Mouse (Mus musculus) liver, postnatal 0 days (tissue): ENCODE measurements at regions not wholly inside any gene's neighbourhood (a gene's known extent, or its start where the extent isn't known, plus 50 kb on each side); places are given as distances from the start of the nearest gene placed in this dataset.

Experiments used
- ATAC-seq: fragments of 200-750 bp; cut with Nextera tagmentation; 2 replicates; pipeline ENCODE4 v1.8.0; 2017; ENCODE audit warnings: mild to moderate bottlenecking, moderate library complexity
- DNase-seq: peaks from one replicate; pipeline ENCODE4 v3.0.0-alpha.2; 2016
- H3K27ac ChIP-seq: fragments of 300-500 bp; sonication (generic); 2 replicates; pipeline ENCODE4 v1.5.1; 2014; ENCODE audit warnings: antibody characterized with exemption, moderate library complexity, mild to moderate bottlenecking, low read depth
- H3K27me3 ChIP-seq: fragments of 300-500 bp; sonication (generic); 2 replicates; pipeline ENCODE4 v1.6.1; 2014; ENCODE audit warnings: low read length, control low read depth, mixed read lengths; ENCODE audit not compliant: insufficient read depth
- H3K36me3 ChIP-seq: fragments of 300-500 bp; sonication (generic); replicated peaks from 2 replicates; pipeline ENCODE4 v1.6.1; 2014; ENCODE audit warnings: mild to moderate bottlenecking, control low read depth, low read length, moderate library complexity, mixed read lengths; ENCODE audit not compliant: insufficient read depth
- H3K4me1 ChIP-seq: fragments of 300-500 bp; sonication (generic); 2 replicates; pipeline ENCODE4 v1.6.1; 2014; ENCODE audit warnings: antibody characterized with exemption, mild to moderate bottlenecking, control low read depth; ENCODE audit not compliant: insufficient read depth
- H3K4me2 ChIP-seq: fragments of 300-500 bp; sonication (generic); 2 replicates; pipeline ENCODE4 v1.6.1; 2014; ENCODE audit warnings: low read depth, mild to moderate bottlenecking, low read length, moderate library complexity, mixed read lengths
- H3K4me3 ChIP-seq: fragments of 300-500 bp; sonication (generic); 2 replicates; pipeline ENCODE4 v1.5.1; 2014; ENCODE audit warnings: low read depth, low read length
- H3K9ac ChIP-seq: fragments of 300-500 bp; sonication (generic); replicated peaks from 2 replicates; pipeline ENCODE4 v1.6.1; 2014; ENCODE audit warnings: mild to moderate bottlenecking, moderate library complexity
- H3K9me3 ChIP-seq: fragments of 300-500 bp; sonication (generic); 2 replicates; pipeline ENCODE4 v1.6.1; 2016; ENCODE audit warnings: mild to moderate bottlenecking, control low read depth, low read length, mixed read lengths
- CTCF ChIP-seq: sonication (generic); IDR thresholded peaks from 2 replicates; pipeline ENCODE4 v1.5.1; 2016; ENCODE audit warnings: antibody characterized with exemption, low read depth
- EP300 ChIP-seq: IDR thresholded peaks from 2 replicates; pipeline ENCODE4 v1.6.1; 2016; ENCODE audit warnings: antibody characterized with exemption, low read depth, mild to moderate bottlenecking
- WGBS: fragments of 180-500 bp; shearing (Covaris S2); extraction: QIAGEN DNeasy Blood & Tissue Kit; methylation state at CpG from one replicate; pipeline ENCODE4 v1.1.7; 2014; ENCODE audit not compliant: insufficient replicate concordance; 5-methylcytosine and 5-hydroxymethylcytosine counted together

GRCm38 (mm10) chr1:79921333-79921732 is 60.4 kb upstream of the Serpine2 start:
- WGBS = 74% methylated on average over 3 of the region's 3 CpGs
- no peaks in the 10 kb centered on the region for H3K4me1 ChIP-seq
- no peak overlapping the region for H3K4me2 ChIP-seq
- no peaks in the 10 kb centered on the region for H3K27me3 ChIP-seq
- no peaks in the 10 kb centered on the region for H3K36me3 ChIP-seq
- ATAC-seq = no peak
- H3K9me3 ChIP-seq = no peaks in the 10 kb centered on the region
- TF ChIP-seq CTCF = no peak
- TF ChIP-seq EP300 = no peak
- no peak overlapping the region for H3K27ac ChIP-seq
- no peak overlapping the region for H3K4me3 ChIP-seq
- no peak overlapping the region for H3K9ac ChIP-seq
- no peak for DNase-seq

- no peak overlapping the region for H3K4me3 ChIP-seq
- WGBS = 57% methylated on average over 7 of the region's 7 CpGs
- H3K4me2 ChIP-seq = no peak overlapping the region
- no peak for ATAC-seq
- no peaks in the 10 kb centered on the region for H3K9me3 ChIP-seq
- no peaks in the 10 kb centered on the region for H3K4me1 ChIP-seq
- H3K36me3 ChIP-seq = no peaks in the 10 kb centered on the region
- H3K27ac ChIP-seq = no peak overlapping the region
- no peak for DNase-seq
- TF ChIP-seq CTCF (no peak), EP300 (no peak)
- no peaks in the 10 kb centered on the region for H3K27me3 ChIP-seq
- H3K9ac ChIP-seq = no peak overlapping the region
These were observed 56.6 kb upstream of the Serpine2 start for GRCm38 (mm10) chr1:79917426-79918150.
